Mouse (Mus musculus) MEL (cell line): ENCODE data around the gene Gamt. TPM values are rescaled to one million over a fixed set of nuclear protein-coding genes. Genes with fewer than 3 reads are reported as not detected.
A peak's percentile ranks its signal among the peaks of the same experiment; 100 is the strongest.

Experiments used
- DNase-seq: peaks from one replicate; pipeline ENCODE4 v3.0.0; 2011; ENCODE audit warnings: low read depth, low spot score
- H3K27ac ChIP-seq: 2 replicates; pipeline ENCODE4 v1.5.1; 2012; ENCODE audit warnings: low read depth, mild to moderate bottlenecking, control low read depth, low read length, moderate library complexity; ENCODE audit not compliant: control insufficient read depth
- H3K27me3 ChIP-seq, 2 experiments: fragments of 150-350 bp in 1 of 2; sonication (generic) in 1 of 2; 2 replicates each; pipeline ENCODE4 v1.6.1; 2012; ENCODE audit warnings: low read length in 2 of 2, mild to moderate bottlenecking in 2 of 2, improper control_type of control experiment in 1 of 2, moderate library complexity in 1 of 2; ENCODE audit not compliant: insufficient read depth in 2 of 2, control insufficient read depth in 1 of 2
- H3K36me3 ChIP-seq, 2 experiments: 2 replicates each; pipeline ENCODE4 v1.6.1; 2012 to 2014; ENCODE audit warnings: low read length in 2 of 2, improper control_type of control experiment in 1 of 2, inconsistent platforms in 1 of 2, mild to moderate bottlenecking in 1 of 2; ENCODE audit not compliant: insufficient read depth in 2 of 2, control insufficient read depth in 1 of 2
- H3K4me1 ChIP-seq, 2 experiments: fragments of 150-350 bp in 1 of 2; sonication (generic) in 1 of 2; 2 replicates each; pipeline ENCODE4 v1.6.1; 2012; ENCODE audit warnings: low read length in 2 of 2, improper control_type of control experiment in 1 of 2, mild to moderate bottlenecking in 1 of 2; ENCODE audit not compliant: insufficient read depth in 2 of 2, control insufficient read depth in 1 of 2
- H3K4me3 ChIP-seq, 2 experiments: fragments of 150-350 bp in 1 of 2; sonication (generic) in 1 of 2; 2 replicates each; pipeline ENCODE4 v1.5.1; 2012; ENCODE audit warnings: low read depth in 2 of 2, low read length in 2 of 2, mild to moderate bottlenecking in 2 of 2, moderate library complexity in 2 of 2, control low read depth in 1 of 2, improper control_type of control experiment in 1 of 2; ENCODE audit not compliant: control insufficient read depth in 1 of 2, insufficient read depth in 1 of 2
- H3K79me2 ChIP-seq: 2 replicates; pipeline ENCODE4 v1.6.1; 2012; ENCODE audit warnings: mild to moderate bottlenecking, low read length, moderate library complexity; ENCODE audit not compliant: control insufficient read depth, poor library complexity, insufficient read depth
- H3K9ac ChIP-seq: 2 replicates; pipeline ENCODE4 v1.6.1; 2012; ENCODE audit warnings: low read depth, mild to moderate bottlenecking, control low read depth, low read length, moderate library complexity; ENCODE audit not compliant: control insufficient read depth, poor library complexity, severe bottlenecking
- H3K9me3 ChIP-seq: fragments of 150-350 bp; sonication (generic); replicated peaks from 2 replicates; pipeline ENCODE4 v1.6.1; 2012; ENCODE audit warnings: mild to moderate bottlenecking, low read length, improper control_type of control experiment, moderate library complexity; ENCODE audit not compliant: insufficient read depth
- BHLHE40 ChIP-seq: IDR thresholded peaks from 2 replicates; pipeline ENCODE4 v1.6.1; 2012; ENCODE audit warnings: low read depth, mild to moderate bottlenecking, inconsistent platforms, low read length, improper control_type of control experiment, borderline replicate concordance
- CHD1 ChIP-seq: IDR thresholded peaks from 2 replicates; pipeline ENCODE4 v1.6.1; 2012; ENCODE audit warnings: low read depth, mild to moderate bottlenecking, inconsistent platforms, low read length, improper control_type of control experiment
- CHD2 ChIP-seq: IDR thresholded peaks from 2 replicates; pipeline ENCODE4 v1.6.1; 2011; ENCODE audit warnings: low read length, improper control_type of control experiment
- CTCF ChIP-seq, 3 experiments: IDR thresholded peaks in 2 of 3; conservative IDR thresholded peaks in 1 of 3; 2 replicates each; pipeline ENCODE4 v1.5.1; 2011 to 2012; ENCODE audit warnings: low read length in 3 of 3, low read depth in 2 of 3, mild to moderate bottlenecking in 2 of 3, improper control_type of control experiment in 1 of 3, inconsistent platforms in 1 of 3, mixed read lengths in 1 of 3, moderate library complexity in 1 of 3; ENCODE audit not compliant: control insufficient read depth in 1 of 3, insufficient read depth in 1 of 3, poor library complexity in 1 of 3, severe bottlenecking in 1 of 3
- E2F4 ChIP-seq: IDR thresholded peaks from 2 replicates; pipeline ENCODE4 v1.6.1; 2011; ENCODE audit warnings: low read depth, low read length, improper control_type of control experiment, borderline replicate concordance
- EP300 ChIP-seq, 2 experiments: IDR thresholded peaks; 2 replicates each; pipeline ENCODE4 v1.6.1; 2011; ENCODE audit warnings: improper control_type of control experiment in 2 of 2, low read length in 2 of 2, low read depth in 1 of 2, mild to moderate bottlenecking in 1 of 2
- GABPA ChIP-seq: IDR thresholded peaks from 2 replicates; pipeline ENCODE4 v1.6.1; 2012; ENCODE audit warnings: low read depth, mild to moderate bottlenecking, inconsistent platforms, low read length, improper control_type of control experiment, moderate library complexity
- GATA1 ChIP-seq: IDR thresholded peaks from 2 replicates; pipeline ENCODE4 v1.6.1; 2011; ENCODE audit warnings: low read depth, low read length, improper control_type of control experiment
- JUND ChIP-seq: IDR thresholded peaks from 2 replicates; pipeline ENCODE4 v1.6.1; 2011; ENCODE audit warnings: low read depth, mild to moderate bottlenecking, improper control_type of control experiment, low read length
- KAT2A ChIP-seq: conservative IDR thresholded peaks from 2 replicates; pipeline ENCODE4 v1.6.1; 2012; ENCODE audit warnings: low read depth, low read length, improper control_type of control experiment, inconsistent platforms
- MAFK ChIP-seq: IDR thresholded peaks from 2 replicates; pipeline ENCODE4 v1.6.1; 2011; ENCODE audit warnings: low read depth, mild to moderate bottlenecking, low read length, improper control_type of control experiment, borderline replicate concordance
- MAX ChIP-seq: IDR thresholded peaks from 2 replicates; pipeline ENCODE4 v1.6.1; 2011; ENCODE audit warnings: low read length, improper control_type of control experiment
- MEF2A ChIP-seq: IDR thresholded peaks from 2 replicates; pipeline ENCODE4 v1.6.1; 2014; ENCODE audit warnings: low read depth, mild to moderate bottlenecking, inconsistent platforms, low read length, improper control_type of control experiment; ENCODE audit not compliant: poor library complexity, insufficient replicate concordance, severe bottlenecking; ENCODE audit errors: extremely low read depth
- MYB ChIP-seq: IDR thresholded peaks from 2 replicates; pipeline ENCODE4 v1.6.1; 2011; ENCODE audit warnings: mild to moderate bottlenecking, low read depth, low read length, improper control_type of control experiment
- NELFE ChIP-seq: IDR thresholded peaks from 2 replicates; pipeline ENCODE4 v1.6.1; 2011; ENCODE audit warnings: low read depth, low read length, improper control_type of control experiment
- NRF1 ChIP-seq: IDR thresholded peaks from 2 replicates; pipeline ENCODE4 v1.6.1; 2014; ENCODE audit warnings: low read depth, mild to moderate bottlenecking, inconsistent platforms, low read length, improper control_type of control experiment, moderate library complexity; ENCODE audit not compliant: poor library complexity, insufficient read depth, severe bottlenecking
- POLR2AphosphoS2 ChIP-seq: IDR thresholded peaks from 2 replicates; pipeline ENCODE4 v1.6.1; 2011; ENCODE audit warnings: low read length, improper control_type of control experiment
- RAD21 ChIP-seq: IDR thresholded peaks from 2 replicates; pipeline ENCODE4 v1.6.1; 2011; ENCODE audit warnings: mild to moderate bottlenecking, low read depth, low read length, improper control_type of control experiment
- RCOR1 ChIP-seq: IDR thresholded peaks from 2 replicates; pipeline ENCODE4 v1.6.1; 2012; ENCODE audit warnings: low read depth, mild to moderate bottlenecking, inconsistent platforms, low read length, improper control_type of control experiment
- SMC3 ChIP-seq: IDR thresholded peaks from 2 replicates; pipeline ENCODE4 v1.6.1; 2011; ENCODE audit warnings: low read depth, low read length, improper control_type of control experiment
- TBP ChIP-seq: IDR thresholded peaks from 2 replicates; pipeline ENCODE4 v1.8.0; 2011; ENCODE audit warnings: low read depth, low read length, improper control_type of control experiment
- TCF12 ChIP-seq: IDR thresholded peaks from 2 replicates; pipeline ENCODE4 v1.6.1; 2014; ENCODE audit warnings: low read depth, mild to moderate bottlenecking, inconsistent platforms, low read length, improper control_type of control experiment, moderate library complexity
- UBTF ChIP-seq: IDR thresholded peaks from 2 replicates; pipeline ENCODE4 v1.6.1; 2012; ENCODE audit warnings: low read depth, mild to moderate bottlenecking, inconsistent platforms, low read length, improper control_type of control experiment, moderate library complexity, borderline replicate concordance; ENCODE audit not compliant: insufficient read depth
- USF1 ChIP-seq: IDR thresholded peaks from 2 replicates; pipeline ENCODE4 v1.6.1; 2014; ENCODE audit warnings: low read depth, mild to moderate bottlenecking, inconsistent platforms, low read length, improper control_type of control experiment, moderate library complexity
- USF2 ChIP-seq, 2 experiments: IDR thresholded peaks; 2 replicates each; pipeline ENCODE4 v1.6.1; 2011 to 2012; ENCODE audit warnings: improper control_type of control experiment in 2 of 2, low read length in 2 of 2, borderline replicate concordance in 1 of 2, inconsistent platforms in 1 of 2, low read depth in 1 of 2, mild to moderate bottlenecking in 1 of 2; ENCODE audit not compliant: insufficient read depth in 1 of 2
- ZC3H11A ChIP-seq: IDR thresholded peaks from 2 replicates; pipeline ENCODE4 v1.6.1; 2012; ENCODE audit warnings: low read depth, mild to moderate bottlenecking, inconsistent platforms, low read length, improper control_type of control experiment
- ZMIZ1 ChIP-seq: IDR thresholded peaks from 2 replicates; pipeline ENCODE4 v1.6.1; 2012; ENCODE audit warnings: low read depth, mild to moderate bottlenecking, inconsistent platforms, low read length, improper control_type of control experiment, moderate library complexity
- ZNF384 ChIP-seq: IDR thresholded peaks from 2 replicates; pipeline ENCODE4 v1.6.1; 2012; ENCODE audit warnings: low read depth, mild to moderate bottlenecking, inconsistent platforms, low read length, improper control_type of control experiment
- polyA plus RNA-seq, 2 experiments: library from polyadenylated mRNA; stranded (reverse) in 1 of 2; unstranded in 1 of 2; fragments of >175 nt in 1 of 2; fragments of >200 nt in 1 of 2; gene quantifications; 2 replicates each; pipeline versions ENCODE4 v1.2.1 to v1.2.4; 2012; ENCODE audit warnings: low replicate concordance in 2 of 2, low read depth in 1 of 2; ENCODE audit not compliant: insufficient read length in 2 of 2, insufficient read depth in 1 of 2, missing spikeins in 1 of 2
- total RNA-seq: library from RNA; depleted of rRNA; stranded (reverse); fragments of 300-350 nt; gene quantifications from 2 replicates; pipeline ENCODE4 v1.2.3, GENCODE M21; 2012

The Gamt gene
- total and polyA plus RNA-seq, 3 experiments, result 6.0 to 8.4 TPM; not detected in 1

GRCm38 (mm10) chr10:80262776-80263365, 2.1 kb upstream of the Gamt start:
- Histone ChIP-seq H3K79me2 (peaks cover 29% of the 10 kb centered on the region), H3K27me3 (no peaks in the 10 kb centered on the region), H3K9ac (no peak overlapping the region; the same call in 1 of the 2 replicates), H3K36me3 (peaks cover 3 to 22% of the 10 kb centered on the region in 2 experiments), H3K9me3 (no peaks in the 10 kb centered on the region), H3K27ac (no peak overlapping the region)
- no peak for DNase-seq
- TF ChIP-seq JUND, result no peak
- no peak for TF ChIP-seq ZMIZ1
- no peak for TF ChIP-seq CTCF (IDR thresholded peaks at IDR 0.05 in 2 of 3, conservative IDR thresholded peaks at IDR 0.05 in 1 of 3; ENCODE audit: control insufficient read depth in 1 of 3, insufficient read depth in 1 of 3, low read depth in 2 of 3, low read length in 3 of 3, poor library complexity in 1 of 3, severe bottlenecking in 1 of 3)
- TF ChIP-seq NRF1, result no peak
- TF ChIP-seq ZC3H11A, result no peak
- no peak for TF ChIP-seq EP300 (IDR thresholded peaks at IDR 0.05; ENCODE audit: low read depth in 1 of 2, low read length in 2 of 2)
- TF ChIP-seq MAFK, result no peak
- no peak for TF ChIP-seq USF2 (IDR thresholded peaks at IDR 0.05; ENCODE audit: borderline replicate concordance in 1 of 2, insufficient read depth in 1 of 2, low read depth in 1 of 2, low read length in 2 of 2)
- no peak for TF ChIP-seq KAT2A
- no peak for TF ChIP-seq USF1
- no peak for TF ChIP-seq MAX
- no peak for TF ChIP-seq CHD1
- no peak for TF ChIP-seq NELFE
- no peak for TF ChIP-seq SMC3
- TF ChIP-seq BHLHE40, result no peak
- TF ChIP-seq ZNF384, result no peak
- TF ChIP-seq RAD21, result no peak
- TF ChIP-seq TBP, result no peak
- TF ChIP-seq, all 39 proteins: peak for 0
- Histone ChIP-seq H3K4me3 (no peak overlapping the region), H3K4me1 (peaks cover 6 to 32% of the 10 kb centered on the region in 2 experiments; a peak in 3 of 4 replicates)

- Histone ChIP-seq H3K4me1 (peaks cover 4 to 26% of the 10 kb centered on the region in 2 experiments; a peak in 3 of 4 replicates), H3K4me3 (peak overlapping the region; percentile 62 to 79), H3K9ac (peak overlapping the region; percentile 78), H3K36me3 (peaks cover 0 to 17% of the 10 kb centered on the region in 2 experiments; a peak in 2 of 4 replicates), H3K27ac (peak overlapping the region; percentile 89), H3K9me3 (no peaks in the 10 kb centered on the region), H3K27me3 (no peaks in the 10 kb centered on the region), H3K79me2 (peaks cover 22% of the 10 kb centered on the region)
- DNase-seq, result peak; percentile 55
- TF ChIP-seq NRF1 (no peak), ZMIZ1 (no peak), RCOR1 (no peak), GATA1 (no peak), CHD2 (no peak), UBTF (no peak), TCF12 (no peak), BHLHE40 (no peak), E2F4 (no peak), NELFE (no peak), MYB (no peak), CTCF (IDR thresholded peaks at IDR 0.05 in 2 of 3, conservative IDR thresholded peaks at IDR 0.05 in 1 of 3; ENCODE audit: control insufficient read depth in 1 of 3, insufficient read depth in 1 of 3, low read depth in 2 of 3, low read length in 3 of 3, poor library complexity in 1 of 3, severe bottlenecking in 1 of 3) (no peak), GABPA (no peak), MAFK (no peak), POLR2AphosphoS2 (no peak; the same call in 1 of the 2 replicates), MEF2A (no peak), KAT2A (no peak), CHD1 (no peak), SMC3 (no peak)
These were observed 1.4 kb upstream of the Gamt start for GRCm38 (mm10) chr10:80262169-80262568.
